Mouse (Mus musculus): ENCODE measurements around the gene Asb11. TPM values are rescaled to one million over a fixed set of nuclear protein-coding genes. Genes with fewer than 3 reads are reported as not detected.

The Asb11 gene
- polyA plus RNA-seq (2014; fragmentation: Illumina TruSeq; extraction: RNeasy Lipid Tissue Mini Kit (QIAGEN cat#74804); ENCODE audit: insufficient read depth, low read depth, low replicate concordance): 2.1 TPM

DNA sequence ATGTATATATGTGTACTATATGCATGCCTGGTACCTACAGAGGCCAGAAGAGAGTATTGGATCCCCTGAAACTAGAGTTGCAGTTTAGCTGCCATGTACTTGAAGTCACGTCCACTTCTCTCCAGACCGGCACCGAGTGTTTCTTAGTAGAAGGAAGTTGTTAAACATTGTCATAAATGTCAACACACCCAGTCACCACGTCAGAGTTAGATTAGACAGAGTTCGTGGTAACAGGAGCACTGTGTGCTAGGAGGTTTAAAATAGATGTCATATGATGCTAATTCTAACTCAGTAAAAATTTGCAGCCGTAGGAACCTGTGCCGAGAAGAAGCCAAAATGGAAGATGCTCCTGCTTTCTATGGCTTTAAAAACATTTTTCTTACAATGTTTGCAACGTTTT lies at the start of gene Asb11:
Asb11 (plus strand) TSS at position 286 of the 400 bp plus-strand sequence.

DNA sequence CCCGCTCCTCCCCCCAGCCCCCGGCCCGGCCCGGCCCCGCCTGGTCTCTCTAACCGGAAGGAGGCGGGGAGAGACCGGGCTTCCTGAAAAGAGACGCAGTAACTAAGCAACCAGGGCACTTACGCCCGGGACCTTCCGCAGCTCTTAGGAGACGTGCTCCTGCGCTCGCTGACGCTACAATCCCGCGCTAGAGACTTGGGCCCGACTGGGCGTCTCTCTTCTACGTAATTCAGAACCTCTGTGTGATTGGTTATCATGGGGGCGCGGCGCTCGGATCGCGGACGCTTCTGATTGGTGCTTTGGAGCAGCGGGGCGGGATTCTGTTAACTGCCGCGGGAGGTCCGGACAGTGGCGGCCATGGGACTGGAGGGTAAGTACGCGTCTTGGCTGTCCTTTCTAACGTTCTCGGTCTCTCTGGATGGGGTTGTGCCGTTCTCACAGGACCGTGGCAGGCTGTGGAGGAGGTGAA lies 17.3 kb upstream of the Asb11 start, which contains the start of gene Piga:
Piga (plus strand) TSS at position 317 of the 469 bp plus-strand sequence.

GRCm38 (mm10) chrX:164505709-164506498 lies 69.1 kb downstream of the Asb11 start, which contains the start of gene Asb9:
Gene Asb9 (plus strand): TSS chrX:164506327.

Other genes starting within 250 kb of the Asb11 start
- 4.7 TPM for gene Bmx, start 178.8 kb upstream of the Asb11 start, polyA plus RNA-seq (2014; fragmentation: Illumina TruSeq; extraction: RNeasy Lipid Tissue Mini Kit (QIAGEN cat#74804); ENCODE audit: insufficient read depth, low read depth, low replicate concordance)
- 27.9 TPM for gene Pir, start 167.6 kb upstream of the Asb11 start, polyA plus RNA-seq (2014; fragmentation: Illumina TruSeq; extraction: RNeasy Lipid Tissue Mini Kit (QIAGEN cat#74804); ENCODE audit: insufficient read depth, low read depth, low replicate concordance)
- 23.6 TPM for gene Vegfd, start 63.6 kb upstream of the Asb11 start, polyA plus RNA-seq (2014; fragmentation: Illumina TruSeq; extraction: RNeasy Lipid Tissue Mini Kit (QIAGEN cat#74804); ENCODE audit: insufficient read depth, low read depth, low replicate concordance)
- 3.4 TPM for gene Piga, start 17.2 kb upstream of the Asb11 start, polyA plus RNA-seq (2014; fragmentation: Illumina TruSeq; extraction: RNeasy Lipid Tissue Mini Kit (QIAGEN cat#74804); ENCODE audit: insufficient read depth, low read depth, low replicate concordance)
- gene Asb9, start 69.3 kb downstream of the Asb11 start, polyA plus RNA-seq (2014; fragmentation: Illumina TruSeq; extraction: RNeasy Lipid Tissue Mini Kit (QIAGEN cat#74804); ENCODE audit: insufficient read depth, low read depth, low replicate concordance): not detected

Data from lung, adult 10 weeks (tissue).